Mouse (Mus musculus): ENCODE results near the gene Gng2.

GRCm38 (mm10) chr14:19926312-19926711, 51.1 kb downstream of the Gng2 start:
- TF ChIP-seq POLR2A (IDR thresholded peaks at IDR 0.05; ENCODE audit: control insufficient read depth in 1 of 2, insufficient read depth in 1 of 2, low read depth in 1 of 2, low read length in 2 of 2, poor library complexity in 1 of 2), result no peak
- TF ChIP-seq SIN3A (IDR thresholded peaks at IDR 0.05; ENCODE audit: low read length), result no peak
- TF ChIP-seq MYC (IDR thresholded peaks at IDR 0.05; ENCODE audit: low read depth, low read length), result no peak
- TF ChIP-seq ZNF384 (IDR thresholded peaks at IDR 0.05; ENCODE audit: low read depth, low read length), result no peak
- TF ChIP-seq CTCF (IDR thresholded peaks at IDR 0.05 in 2 of 3, conservative IDR thresholded peaks at IDR 0.05 in 1 of 3; ENCODE audit: control insufficient read depth in 1 of 3, insufficient read depth in 1 of 3, low read depth in 2 of 3, low read length in 3 of 3, poor library complexity in 1 of 3, severe bottlenecking in 1 of 3), result no peak
